Mouse (Mus musculus) forebrain, embryonic 12.5 days (tissue): ENCODE results near the gene Rrad. TPM values are rescaled to one million over a fixed set of nuclear protein-coding genes. Genes with fewer than 3 reads are reported as not detected.
A peak's percentile ranks its signal among the peaks of the same experiment; 100 is the strongest.
"Not testable (repeated sequence)": the region's sequence is repeated elsewhere in the genome, so short reads cannot be mapped to it uniquely, and the experiment has no call there.

Experiments used
- ATAC-seq: fragments of 200-750 bp; cut with Nextera tagmentation; 2 replicates; pipeline ENCODE4 v1.8.0; 2017; ENCODE audit warnings: moderate TSS enrichment; ENCODE audit not compliant: low FRiP score
- H3K27ac ChIP-seq: fragments of 300-500 bp; sonication (generic); 2 replicates; pipeline ENCODE4 v1.5.1; 2016; ENCODE audit warnings: mild to moderate bottlenecking
- H3K27me3 ChIP-seq: fragments of 300-500 bp; sonication (generic); 2 replicates; pipeline ENCODE4 v1.6.1; 2016; ENCODE audit warnings: mild to moderate bottlenecking
- H3K36me3 ChIP-seq: fragments of 300-500 bp; sonication (generic); replicated peaks from 2 replicates; pipeline ENCODE4 v1.6.1; 2016; ENCODE audit warnings: mild to moderate bottlenecking
- H3K4me1 ChIP-seq: fragments of 300-500 bp; sonication (generic); 2 replicates; pipeline ENCODE4 v1.6.1; 2016
- H3K4me2 ChIP-seq: fragments of 300-500 bp; sonication (generic); 2 replicates; pipeline ENCODE4 v1.6.1; 2016; ENCODE audit warnings: mild to moderate bottlenecking, moderate library complexity
- H3K4me3 ChIP-seq: fragments of 300-500 bp; sonication (generic); replicated peaks from 2 replicates; pipeline ENCODE4 v1.5.1; 2016; ENCODE audit warnings: mild to moderate bottlenecking
- H3K9ac ChIP-seq: fragments of 300-500 bp; sonication (generic); 2 replicates; pipeline ENCODE4 v1.6.1; 2016; ENCODE audit warnings: mild to moderate bottlenecking
- H3K9me3 ChIP-seq: fragments of 300-500 bp; sonication (generic); 2 replicates; pipeline ENCODE4 v1.6.1; 2016
- WGBS: fragments of 180-500 bp; shearing (Covaris S2); methylation state at CpG from one replicate; pipeline ENCODE4 v1.1.7; 2016; 5-methylcytosine and 5-hydroxymethylcytosine counted together
- polyA plus RNA-seq: library from polyadenylated mRNA; unstranded; fragments of >200 nt; fragmentation: Nextera tagmentation; extraction: Ambion mirVana; gene quantifications from 2 replicates; pipeline ENCODE4 v1.2.1, GENCODE M21; 2016

The Rrad gene
- polyA plus RNA-seq, result 0.69 and 1.7 TPM in 2 replicates

DNA sequence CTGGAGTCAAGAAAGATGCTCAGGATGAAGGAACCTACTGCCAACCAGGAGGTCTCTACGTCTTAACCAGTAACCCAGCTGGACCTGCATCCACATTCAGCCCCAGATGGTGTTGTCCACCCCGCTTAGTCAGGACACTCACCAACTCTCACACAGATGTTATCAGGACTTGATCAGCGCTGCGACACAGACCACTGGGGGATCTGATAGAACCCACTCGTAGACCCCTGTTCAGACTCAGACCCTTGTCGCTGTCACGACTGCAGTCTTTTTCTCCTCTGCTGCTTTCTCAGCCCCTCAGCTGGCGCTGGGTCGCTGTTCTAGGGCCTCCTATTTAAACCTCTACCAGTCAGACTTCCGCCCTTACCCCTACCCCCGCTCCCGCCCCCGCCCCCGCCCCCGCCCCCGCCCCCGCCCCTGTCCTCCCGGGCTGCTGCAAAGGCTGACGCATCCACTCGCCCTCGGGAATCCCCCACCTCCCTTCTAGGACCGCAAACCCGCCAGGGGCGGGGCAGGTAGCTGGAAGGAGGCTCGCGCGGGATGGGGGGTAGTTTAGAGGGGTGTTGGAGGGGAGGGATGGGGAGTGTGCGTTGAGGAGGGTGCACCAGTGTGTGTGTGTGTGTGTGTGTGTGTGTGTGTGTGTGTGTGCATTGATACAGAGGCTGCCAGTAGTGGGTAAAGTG, at the start of gene Rrad:
Rrad (minus strand) TSS at position 347 of the 683 bp plus-strand sequence.
- Histone ChIP-seq H3K27ac (no peak within 1 kb of the TSS), H3K36me3 (peaks cover 8% of the 10 kb centered on the region), H3K4me3 (peak within 1 kb of the TSS; percentile 42), H3K4me1 (peaks cover 14% of the 10 kb centered on the region), H3K4me2 (peak within 1 kb of the TSS; percentile 74), H3K9me3 (no peaks in the 10 kb centered on the region), H3K9ac (peak within 1 kb of the TSS; percentile 59), H3K27me3 (peaks cover 38% of the 10 kb centered on the region)
- WGBS, result 0% methylated on average over 17 of the region's 28 CpGs
- peak; percentile 65 for ATAC-seq

DNA sequence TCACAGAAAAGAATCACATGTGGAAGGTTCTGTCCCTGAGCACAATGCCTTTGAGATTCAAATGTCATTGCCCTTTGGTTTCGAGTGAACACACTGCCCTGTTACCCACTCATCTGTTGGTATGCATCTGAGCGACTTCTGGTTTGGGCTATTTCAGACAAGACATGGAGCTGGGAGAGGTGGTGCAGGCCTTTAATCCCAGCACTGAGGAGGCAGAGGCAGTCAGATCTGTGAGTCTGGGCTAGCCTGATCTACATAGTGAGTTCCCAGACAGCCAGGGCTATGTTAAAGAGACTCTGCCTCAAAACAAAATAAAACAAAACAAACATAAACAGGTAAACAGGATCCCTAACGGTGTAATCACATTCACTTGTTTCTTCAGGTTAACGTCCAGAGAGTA, 24.5 kb upstream of the Rrad start:
- Histone ChIP-seq H3K4me3 (no peak overlapping the region), H3K27me3 (peaks cover 4% of the 10 kb centered on the region; the same call in 1 of the 2 replicates), H3K27ac (no peak overlapping the region), H3K9ac (no peak overlapping the region), H3K4me1 (no peaks in the 10 kb centered on the region), H3K36me3 (no peaks in the 10 kb centered on the region), H3K9me3 (no peaks in the 10 kb centered on the region), H3K4me2 (no peak overlapping the region)
- WGBS, result 79% methylated on average over 4 of the region's 4 CpGs
- ATAC-seq, result no peak

DNA sequence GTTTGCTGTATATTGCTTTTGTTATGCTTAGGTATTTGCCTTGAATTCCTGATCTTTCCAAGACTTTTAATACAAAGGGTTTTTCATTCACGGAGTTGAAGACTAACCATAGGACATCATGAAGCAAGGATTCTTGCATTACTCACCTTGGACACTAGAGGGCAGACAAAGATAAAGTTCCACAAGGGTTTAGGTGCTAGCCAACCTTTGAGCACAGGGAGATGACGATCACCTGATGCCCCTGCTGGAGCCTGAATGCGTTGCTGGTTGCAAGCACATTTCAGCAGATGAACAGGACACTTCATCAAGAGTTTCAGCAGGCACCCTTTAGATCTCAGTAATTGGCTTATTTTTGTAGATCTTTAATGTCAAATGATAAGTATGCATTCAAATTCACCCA, 23.9 kb upstream of the Rrad start:
- H3K27ac ChIP-seq, result no peak overlapping the region
- H3K4me2 ChIP-seq, result no peak overlapping the region
- H3K4me1 ChIP-seq, result no peaks in the 10 kb centered on the region
- ATAC-seq, result peak; percentile 80
- H3K4me3 ChIP-seq, result no peak overlapping the region
- H3K9ac ChIP-seq, result no peak overlapping the region
- WGBS, result under 1% methylated on average over 3 of the region's 3 CpGs
- H3K27me3 ChIP-seq, result peaks cover 4% of the 10 kb centered on the region; the same call in 1 of the 2 replicates
- H3K36me3 ChIP-seq, result no peaks in the 10 kb centered on the region
- H3K9me3 ChIP-seq, result no peaks in the 10 kb centered on the region

DNA sequence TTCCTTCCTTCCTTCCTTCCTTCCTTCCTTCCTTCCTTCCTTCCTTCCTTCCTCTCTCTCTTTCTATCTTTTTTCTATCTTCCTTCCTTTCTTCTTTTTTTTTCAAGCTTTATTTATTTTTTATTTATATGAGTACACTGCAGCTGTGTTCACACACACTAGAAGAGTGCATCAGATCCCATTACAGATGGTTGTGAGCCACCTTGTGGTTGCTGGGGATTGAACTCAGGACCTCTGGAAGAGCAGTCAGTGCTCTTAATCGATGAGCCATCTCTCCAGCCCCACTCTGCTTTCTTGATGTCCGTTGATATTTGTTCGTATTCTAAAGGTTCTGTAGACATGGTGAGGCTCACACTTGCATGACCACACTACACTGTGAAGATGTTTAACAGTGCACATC, 13.1 kb upstream of the Rrad start:
- H3K4me2 ChIP-seq, ATAC-seq, H3K9ac ChIP-seq, H3K27ac ChIP-seq, H3K36me3 ChIP-seq, H3K9me3 ChIP-seq, H3K4me3 ChIP-seq, H3K27me3 ChIP-seq: not testable (repeated sequence)
- WGBS, result 75% methylated on average over 3 of the region's 3 CpGs
- H3K4me1 ChIP-seq, result peaks cover 17% of the 10 kb centered on the region

DNA sequence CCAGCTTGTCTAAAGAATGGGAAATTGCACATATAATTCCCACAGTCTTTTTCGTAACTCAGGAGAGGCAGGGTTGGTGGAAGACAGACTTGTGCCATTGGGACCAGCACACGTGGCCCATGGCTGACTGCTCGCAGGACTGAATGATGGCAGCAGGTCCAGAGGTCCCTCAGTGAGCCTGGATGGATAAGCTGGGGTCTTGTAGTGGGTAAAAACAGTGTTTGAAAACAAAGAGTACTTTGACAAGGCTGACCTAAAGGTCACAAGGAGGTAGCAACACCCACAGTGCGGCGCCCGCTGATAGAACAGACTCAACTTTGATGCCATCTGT, 11.2 kb upstream of the Rrad start:
- Histone ChIP-seq H3K4me2 (peak overlapping the region; percentile 96), H3K9me3 (no peaks in the 10 kb centered on the region), H3K9ac (peak overlapping the region; percentile 76), H3K4me3 (peak overlapping the region; percentile 85), H3K27me3 (no peaks in the 10 kb centered on the region), H3K4me1 (peaks cover 17% of the 10 kb centered on the region), H3K36me3 (peaks cover 15% of the 10 kb centered on the region), H3K27ac (0 out of 2 replicates have a peak overlapping the region, but pooled peaks have one; percentile 38)
- peak; percentile 31; the same call in 1 of the 2 replicates for ATAC-seq
- WGBS, result 79% methylated on average over 6 of the region's 6 CpGs

DNA sequence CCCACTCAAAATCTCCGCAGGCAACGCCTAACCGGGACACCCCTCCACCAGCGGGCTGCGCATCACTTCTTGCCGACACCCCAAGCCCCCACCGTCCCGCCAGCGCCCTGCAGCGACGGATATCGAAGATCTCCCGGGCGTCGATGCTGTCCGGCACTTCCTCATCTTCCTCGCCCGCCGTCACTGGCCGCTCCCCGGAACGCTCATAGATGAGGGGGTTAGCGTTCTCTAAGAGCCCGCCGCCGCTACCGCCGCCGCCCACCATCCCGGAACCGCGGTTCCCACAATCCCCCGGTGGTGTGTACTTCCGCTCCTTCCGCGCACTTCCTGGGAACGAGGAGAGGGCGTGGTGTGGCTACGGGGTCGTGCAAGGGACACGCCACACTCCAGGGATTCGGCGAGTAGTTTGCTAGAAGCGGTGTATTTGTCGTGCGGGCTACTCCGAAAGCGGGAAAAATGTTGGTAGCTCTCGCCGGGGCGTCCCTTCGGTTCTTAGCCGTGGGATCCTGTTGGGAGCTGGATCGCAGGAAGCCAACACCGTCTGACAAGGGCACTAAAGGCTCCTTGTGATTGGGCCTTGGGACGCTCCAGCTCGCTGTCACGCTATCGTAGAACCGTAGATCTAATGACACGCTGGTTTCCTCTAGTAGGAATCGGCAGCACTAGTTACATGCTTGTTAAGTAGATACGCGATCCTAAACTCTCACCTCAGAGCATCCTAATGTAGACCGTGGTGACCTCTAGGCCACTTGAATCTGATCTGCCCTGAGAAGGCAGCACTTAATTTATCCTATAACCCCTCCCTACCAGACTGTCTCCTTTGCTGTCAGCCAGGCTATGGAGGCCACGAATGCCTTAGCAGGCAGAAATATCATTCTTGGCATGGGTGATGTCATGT, 10.5 kb upstream of the Rrad start, which contains the start of gene Ciao2b:
Ciao2b (minus strand) TSS at position 540 of the 898 bp plus-strand sequence.
- peaks cover 17% of the 10 kb centered on the region for H3K4me1 ChIP-seq
- no peaks in the 10 kb centered on the region for H3K27me3 ChIP-seq
- H3K9ac ChIP-seq, result peak within 1 kb of the TSS; percentile 76
- no peaks in the 10 kb centered on the region for H3K9me3 ChIP-seq
- 1% methylated on average over 66 of the region's 66 CpGs for WGBS
- ATAC-seq, result peak; percentile 96
- peaks cover 16% of the 10 kb centered on the region for H3K36me3 ChIP-seq
- peak within 1 kb of the TSS; percentile 96 for H3K4me2 ChIP-seq
- peak within 1 kb of the TSS; percentile 85 for H3K4me3 ChIP-seq
- peak within 1 kb of the TSS; percentile 38; the same call in 1 of the 2 replicates for H3K27ac ChIP-seq

DNA sequence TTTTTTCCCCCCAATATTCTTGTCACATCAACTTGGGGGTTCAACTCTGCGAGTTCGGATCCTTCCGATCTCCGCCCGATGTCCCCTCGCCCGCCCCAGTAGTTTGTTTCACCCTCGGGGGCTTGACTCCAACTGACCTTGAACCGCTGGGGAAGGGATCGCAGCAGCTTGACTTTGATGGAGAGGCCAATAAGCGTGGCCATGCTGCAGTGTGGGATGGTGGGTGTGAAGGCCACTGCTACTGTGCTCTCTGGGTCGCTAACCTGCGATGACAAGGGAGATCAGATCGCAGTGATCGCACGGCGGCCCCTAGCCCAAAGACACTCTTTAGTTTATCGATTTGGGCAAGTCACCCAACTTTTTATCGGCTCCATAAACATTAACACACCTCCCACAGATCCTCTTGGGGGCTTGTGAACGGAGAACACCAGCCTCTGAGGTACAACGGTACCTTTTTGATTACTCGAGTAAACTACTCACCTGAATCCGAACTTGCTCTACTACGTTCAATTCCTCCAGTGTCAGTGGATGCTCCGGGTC, 9.8 kb upstream of the Rrad start:
- Histone ChIP-seq H3K9me3 (no peaks in the 10 kb centered on the region), H3K27ac (no peak overlapping the region), H3K4me2 (peak overlapping the region; percentile 96), H3K27me3 (no peaks in the 10 kb centered on the region), H3K4me1 (peaks cover 17% of the 10 kb centered on the region), H3K4me3 (peak overlapping the region; percentile 85), H3K36me3 (peaks cover 18% of the 10 kb centered on the region), H3K9ac (peak overlapping the region; percentile 76)
- 14% methylated on average over 25 of the region's 25 CpGs for WGBS
- ATAC-seq, result no peak

DNA sequence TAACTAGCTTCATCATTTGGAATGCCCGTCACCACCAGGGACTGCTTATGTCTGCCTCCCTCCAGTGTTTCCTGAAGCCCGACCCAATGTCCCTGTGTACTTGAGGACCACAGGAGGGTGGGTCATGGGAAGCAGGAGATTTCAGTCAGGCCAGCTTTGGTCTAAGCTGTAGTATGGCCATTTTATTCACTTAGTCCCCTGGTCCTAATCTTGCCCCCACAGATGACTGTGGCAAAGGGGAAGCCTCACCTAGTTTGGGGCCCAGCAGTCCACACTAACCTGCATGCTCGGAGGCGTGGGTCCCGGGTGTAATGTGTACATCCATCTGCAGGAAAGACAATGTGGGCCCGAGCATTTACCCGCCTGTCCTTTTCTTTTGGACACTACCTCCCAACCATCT, 9.1 kb upstream of the Rrad start:
- Histone ChIP-seq H3K36me3 (peaks cover 24% of the 10 kb centered on the region), H3K27ac (no peak overlapping the region), H3K9me3 (no peaks in the 10 kb centered on the region), H3K4me1 (peaks cover 17% of the 10 kb centered on the region), H3K4me3 (peak overlapping the region; percentile 85), H3K4me2 (peak overlapping the region; percentile 96), H3K9ac (peak overlapping the region; percentile 76), H3K27me3 (no peaks in the 10 kb centered on the region)
- no peak for ATAC-seq
- 85% methylated on average over 7 of the region's 7 CpGs for WGBS

DNA sequence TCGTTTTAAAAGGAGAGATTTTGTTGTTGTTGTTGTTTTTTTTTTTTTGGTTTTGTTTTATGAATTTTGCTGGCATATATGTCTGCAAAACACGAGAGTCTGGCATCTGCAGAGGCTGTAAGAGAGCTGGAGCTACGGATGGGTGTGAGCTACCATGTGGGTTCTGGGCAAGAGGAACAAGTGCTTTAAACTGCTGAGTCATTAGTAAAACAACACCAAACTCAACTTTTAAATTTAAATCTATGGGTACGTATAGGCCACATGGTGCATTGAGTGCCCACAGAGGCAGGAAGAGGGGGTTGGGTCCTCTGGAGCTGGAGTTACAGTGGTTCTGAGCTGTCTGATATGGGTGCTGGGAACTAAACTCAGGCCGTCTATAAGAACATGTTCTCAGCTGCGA, 6.9 kb upstream of the Rrad start:
- H3K27ac ChIP-seq, result no peak overlapping the region
- no peaks in the 10 kb centered on the region for H3K9me3 ChIP-seq
- 92% methylated on average over 6 of the region's 6 CpGs for WGBS
- ATAC-seq, result no peak
- H3K27me3 ChIP-seq, result no peaks in the 10 kb centered on the region
- no peak overlapping the region for H3K9ac ChIP-seq
- H3K36me3 ChIP-seq, result peaks cover 24% of the 10 kb centered on the region
- no peak overlapping the region for H3K4me2 ChIP-seq
- H3K4me1 ChIP-seq, result peaks cover 17% of the 10 kb centered on the region
- no peak overlapping the region for H3K4me3 ChIP-seq

DNA sequence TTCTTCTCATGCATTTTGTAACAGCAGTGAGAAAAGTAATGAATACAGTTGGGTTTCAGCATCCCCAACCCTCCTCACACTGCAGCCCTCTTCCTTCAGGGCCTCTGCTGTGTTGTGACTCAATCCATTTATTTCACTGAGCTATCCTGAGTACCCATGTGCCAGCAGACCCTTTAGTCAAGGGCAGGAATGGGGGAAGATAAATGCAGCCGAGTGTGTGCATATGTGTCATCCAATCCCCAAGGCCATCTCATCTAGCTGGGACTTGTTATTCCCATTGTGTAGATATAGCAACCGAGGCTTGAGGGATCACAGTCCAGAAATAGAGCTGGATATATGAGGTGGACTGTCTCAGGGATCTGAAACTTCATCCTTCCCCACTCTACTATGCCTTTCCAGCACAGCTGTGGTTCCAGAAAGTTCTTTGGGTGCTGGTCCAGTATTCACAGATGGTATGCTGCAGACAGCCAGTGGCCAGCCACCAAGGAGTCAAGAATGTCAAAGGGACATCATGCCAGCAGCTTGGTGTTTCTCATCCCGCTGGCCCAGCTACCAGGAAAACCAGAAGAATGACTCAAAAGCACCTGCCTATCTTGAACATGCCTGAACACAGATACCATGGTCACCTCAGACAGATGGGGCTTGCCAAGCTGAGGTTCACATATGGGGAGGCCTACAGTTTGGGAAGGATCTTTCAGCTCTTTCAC, 4.0 kb upstream of the Rrad start:
- Histone ChIP-seq H3K4me2 (no peak overlapping the region), H3K27me3 (peaks cover 20% of the 10 kb centered on the region), H3K4me1 (peaks cover 16% of the 10 kb centered on the region), H3K27ac (no peak overlapping the region), H3K36me3 (peaks cover 24% of the 10 kb centered on the region), H3K4me3 (no peak overlapping the region), H3K9ac (no peak overlapping the region), H3K9me3 (no peaks in the 10 kb centered on the region)
- WGBS, result 95% methylated on average over 3 of the region's 3 CpGs
- no peak for ATAC-seq

DNA sequence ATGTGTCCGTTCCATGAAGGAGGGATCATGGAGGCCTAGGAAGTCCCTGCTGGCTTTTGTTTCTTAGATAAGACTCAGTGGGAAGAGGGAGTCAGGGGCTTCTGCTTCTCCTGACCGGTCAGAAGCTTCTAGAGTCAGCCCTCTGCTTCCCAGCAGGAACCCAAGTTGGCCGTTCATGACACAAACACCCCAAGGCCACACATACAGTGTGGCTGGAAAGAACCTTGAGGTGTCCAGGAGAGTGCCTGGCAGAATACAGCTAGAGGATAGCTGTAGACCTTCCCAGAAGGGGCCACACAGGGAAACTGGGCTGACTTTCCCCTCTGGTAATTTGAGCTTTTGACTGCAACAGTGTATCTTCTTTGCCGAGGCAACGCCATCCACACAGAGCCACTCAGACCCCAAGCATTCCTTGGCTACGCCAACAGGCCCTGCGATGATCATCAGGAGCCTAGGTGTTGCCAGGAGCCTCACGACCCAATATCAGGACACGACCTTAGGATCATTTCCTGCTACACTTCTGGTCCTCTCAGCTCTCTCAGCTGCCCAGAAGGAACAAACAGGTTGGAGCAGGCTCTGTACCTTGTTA, 2.1 kb upstream of the Rrad start:
- Histone ChIP-seq H3K4me2 (no peak overlapping the region), H3K27ac (no peak overlapping the region), H3K9me3 (no peaks in the 10 kb centered on the region), H3K27me3 (peaks cover 38% of the 10 kb centered on the region), H3K4me3 (no peak overlapping the region), H3K36me3 (peaks cover 12% of the 10 kb centered on the region), H3K4me1 (peaks cover 14% of the 10 kb centered on the region), H3K9ac (no peak overlapping the region)
- 72% methylated on average over 9 of the region's 9 CpGs for WGBS
- no peak for ATAC-seq
